ENCODE assay signal across 8 mouse cellular contexts in the genomic region with DNA sequence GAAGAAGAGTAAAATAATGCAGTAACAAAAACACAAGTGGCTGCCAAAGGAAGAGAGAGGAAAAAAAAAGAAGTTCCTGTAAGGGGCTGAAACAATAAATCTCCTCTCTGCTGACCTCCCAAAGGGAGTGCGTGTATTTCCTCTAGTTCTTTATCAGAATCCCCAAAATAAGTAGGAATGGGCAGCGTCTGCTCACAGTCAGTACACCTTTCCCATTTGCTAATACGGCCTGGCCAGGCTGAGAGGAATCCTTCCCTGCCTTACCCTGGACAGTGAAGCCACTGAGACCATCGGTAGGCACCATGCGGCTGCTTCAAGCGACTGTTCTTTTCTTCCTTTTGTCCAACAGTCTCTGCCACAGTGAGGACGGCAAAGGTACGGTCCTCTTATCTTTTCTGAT. TPM values are rescaled to one million over a fixed set of nuclear protein-coding genes. Genes with fewer than 3 reads are reported as not detected.
DNase-seq lines count a peak whose midpoint lies in the region; ATAC-seq and TF ChIP-seq lines count a peak whose summit lies in the region.

A gene (plus strand): TSS at position 130 of the 400 bp plus-strand sequence.

- H3K9ac ChIP-seq in embryonic facial prominence, embryonic 11.5 days (replicated peaks; ENCODE audit: low read length): no peak within 1 kb of the TSS

- H3K4me2 ChIP-seq in embryonic facial prominence, embryonic 11.5 days (ENCODE audit: low read depth, low read length): no peak within 1 kb of the TSS

- H3K27ac ChIP-seq in gastrocnemius, adult 2 months: peak within 1 kb of the TSS; percentile 81
- no peak within 1 kb of the TSS for H3K27ac ChIP-seq in embryonic facial prominence, embryonic 11.5 days (replicated peaks; ENCODE audit: low read depth, low read length)
- H3K27ac ChIP-seq in limb, embryonic 10.5 days: 0 out of 2 replicates have a peak within 1 kb of the TSS, but pooled peaks have one; percentile 3

- peak within 1 kb of the TSS; percentile 66 for H3K4me3 ChIP-seq in gastrocnemius, adult 2 months
- no peak within 1 kb of the TSS for H3K4me3 ChIP-seq in embryonic facial prominence, embryonic 11.5 days (ENCODE audit: low read depth, low read length)
- H3K4me3 ChIP-seq in limb, embryonic 10.5 days: peak within 1 kb of the TSS; percentile 8; the same call in 1 of the 2 replicates

- ATAC-seq in embryonic facial prominence, embryonic 11.5 days (replicated peaks; ENCODE audit: insufficient number of reproducible peaks, low FRiP score, low TSS enrichment, low read depth): no peak

- H3K9me3 ChIP-seq in embryonic facial prominence, embryonic 11.5 days (replicated peaks; ENCODE audit: control insufficient read depth, low read length): no peaks in the 10 kb centered on the region
- H3K9me3 ChIP-seq in limb, embryonic 10.5 days (replicated peaks): no peaks in the 10 kb centered on the region

- H3K27me3 ChIP-seq in embryonic facial prominence, embryonic 11.5 days (ENCODE audit: control insufficient read depth, insufficient read depth, low read length): no peaks in the 10 kb centered on the region
- H3K27me3 ChIP-seq in limb, embryonic 10.5 days (ENCODE audit: low read depth, poor library complexity, severe bottlenecking): no peaks in the 10 kb centered on the region

- TF ChIP-seq CTCF in gastrocnemius, adult 2 months (IDR thresholded peaks at IDR 0.05): no peak

- no peaks in the 10 kb centered on the region for H3K4me1 ChIP-seq in embryonic facial prominence, embryonic 11.5 days (ENCODE audit: control insufficient read depth, insufficient read depth, low read length)
- H3K4me1 ChIP-seq in limb, embryonic 10.5 days: peaks cover 4% of the 10 kb centered on the region; the same call in 1 of the 2 replicates

- WGBS in embryonic facial prominence, embryonic 11.5 days: 63% methylated on average over 8 of the region's 8 CpGs
- 77% methylated on average over 8 of the region's 8 CpGs for WGBS in limb, embryonic 10.5 days

- DNase-seq in gastrocnemius, adult 2 months: no peak
- no peak for DNase-seq in gastrocnemius, adult 18-20 months (ENCODE audit: low spot score)
- no peak for DNase-seq in embryonic facial prominence, embryonic 11.5 days (ENCODE audit: low spot score)
- no peak for DNase-seq in heart, postnatal 4 days
- no peak for DNase-seq in limb, embryonic 10.5 days (ENCODE audit: low spot score)
- DNase-seq in right cerebral cortex, adult 2 months (ENCODE audit: low spot score in 2 of 2): no peak
- DNase-seq in right cerebral cortex, adult 18-20 months: no peak
- DNase-seq in right cerebral cortex, postnatal 14 days: no peak

- H3K36me3 ChIP-seq in embryonic facial prominence, embryonic 11.5 days (replicated peaks; ENCODE audit: control insufficient read depth, insufficient read depth, low read depth, low read length): no peaks in the 10 kb centered on the region
- no peaks in the 10 kb centered on the region for H3K36me3 ChIP-seq in limb, embryonic 10.5 days

- intact Hi-C loops in gastrocnemius, adult 2 months (cut with DNase I): no loop called here

RNA-seq across cellular contexts. Expression of the gene that starts here (rescaled TPM):
- 10 to 100 TPM in 1 of 2 experiments, 1 to 10 TPM in 1; 7.7 to 11.9 TPM for total RNA-seq in gastrocnemius, adult 2 months (2021)
- total RNA-seq in gastrocnemius, adult 18-20 months (2021): 1 to 10 TPM; 7.4 to 8.9 TPM
- 42.0 and 43.2 TPM in 2 replicates for polyA plus RNA-seq in embryonic facial prominence, embryonic 11.5 days (2014; fragmentation: Nextera tagmentation; extraction: Ambion mirVana)
- total RNA-seq in heart, postnatal 4 days (2021): 10 to 100 TPM; 62.9 TPM
- polyA plus RNA-seq in limb, embryonic 10.5 days (2016; fragmentation: Nextera tagmentation; extraction: Ambion mirVana): 26.4 and 29.6 TPM in 2 replicates

Comparison
In these comparisons a context has a peak if more than half of its experiments do, and no peak if none do; other contexts are left out.
1. RNA of the gene that starts here (total RNA-seq): 62.9 TPM in heart, postnatal 4 days; 7.7 to 11.9 TPM in gastrocnemius, adult 2 months and 7.4 to 8.9 TPM in gastrocnemius, adult 18-20 months; every median in the first group is over 4 times any median in the second.